9 mouse cellular contexts compared by ENCODE assay signal in the genomic region with DNA sequence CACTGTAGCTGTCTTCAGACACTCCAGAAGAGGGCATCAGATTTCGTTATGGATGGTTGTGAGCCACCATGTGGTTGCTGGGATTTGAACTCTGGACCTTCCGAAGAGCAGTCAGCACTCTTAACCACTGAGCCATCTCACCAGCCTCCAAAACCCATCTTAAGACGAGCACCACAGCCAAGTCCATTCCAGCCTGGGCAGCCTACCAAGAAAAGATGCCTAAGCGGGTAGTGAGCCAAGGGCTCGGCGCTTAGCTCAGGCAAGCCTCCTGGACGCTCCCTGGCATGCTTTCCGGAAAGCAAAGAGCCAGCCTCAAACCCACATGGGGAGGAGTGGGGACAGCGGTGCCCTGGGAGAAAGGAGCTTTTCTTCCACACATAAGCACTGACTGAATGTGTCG. TPM values are rescaled to one million over a fixed set of nuclear protein-coding genes. Genes with fewer than 3 reads are reported as not detected.
DNase-seq lines count a peak whose midpoint lies in the region; ATAC-seq and TF ChIP-seq lines count a peak whose summit lies in the region.
"Had no signal": no experiment of that assay in that cellular context is flagged by ENCODE, and none has a peak within 500 bp of the region (broad histone marks: within the 10 kb centered on the region; RNA-seq: fewer than 3 reads in every experiment).

No protein-coding gene starts in this region.

- H3K36me3 ChIP-seq in kidney, embryonic 16.5 days (ENCODE audit: insufficient read depth, low read length): no peaks in the 10 kb centered on the region
- no peaks in the 10 kb centered on the region for H3K36me3 ChIP-seq in intestine, embryonic 16.5 days (ENCODE audit: control insufficient read depth, insufficient read depth, low read length)

- no peaks in the 10 kb centered on the region for H3K27me3 ChIP-seq in kidney, embryonic 16.5 days (ENCODE audit: insufficient read depth, low read length)
- no peaks in the 10 kb centered on the region for H3K27me3 ChIP-seq in intestine, embryonic 16.5 days (replicated peaks; ENCODE audit: control insufficient read depth, insufficient read depth, low read length)

- DNase-seq in kidney, adult 8-10 months: peak; percentile 20 to 40
- DNase-seq in adipocyte (ENCODE audit: low spot score): peak; percentile 76
- DNase-seq in brain, embryonic 14.5 days (ENCODE audit: low read depth): peak; percentile 76
- peak; percentile 23 for DNase-seq in heart, postnatal 4 days

- no peaks in the 10 kb centered on the region for H3K4me1 ChIP-seq in kidney, embryonic 16.5 days (ENCODE audit: insufficient read depth, low read length)
- no peaks in the 10 kb centered on the region; the same call in 1 of the 2 replicates for H3K4me1 ChIP-seq in intestine, embryonic 16.5 days (ENCODE audit: control insufficient read depth, insufficient read depth, low read length)

- H3K4me3 ChIP-seq in kidney, embryonic 16.5 days (ENCODE audit: low read length): no peak overlapping the region
- no peak overlapping the region for H3K4me3 ChIP-seq in intestine, embryonic 16.5 days (ENCODE audit: low read length)

- no peaks in the 10 kb centered on the region for H3K9me3 ChIP-seq in kidney, embryonic 16.5 days (ENCODE audit: low read length)
- H3K9me3 ChIP-seq in intestine, embryonic 16.5 days (ENCODE audit: control insufficient read depth, low read length): no peaks in the 10 kb centered on the region

- ATAC-seq in kidney, embryonic 16.5 days (ENCODE audit: low FRiP score, low TSS enrichment): no peak
- no peak for ATAC-seq in granulocyte monocyte progenitor cell, adult 5-6 weeks (replicated peaks; ENCODE audit: poor library complexity, severe bottlenecking)
- ATAC-seq in erythroid progenitor cell, adult 5-6 weeks (replicated peaks; ENCODE audit: low FRiP score, poor library complexity, severe bottlenecking): no peak
- no peak for ATAC-seq in intestine, embryonic 16.5 days

- TF ChIP-seq CTCF in brain, embryonic 14.5 days (IDR thresholded peaks at IDR 0.05; ENCODE audit: borderline replicate concordance, extremely low read depth, insufficient read depth, insufficient read length): no peak

- no peak overlapping the region for H3K9ac ChIP-seq in kidney, embryonic 16.5 days (replicated peaks; ENCODE audit: low read length)
- no peak overlapping the region for H3K9ac ChIP-seq in intestine, embryonic 16.5 days (ENCODE audit: low read depth, low read length)

- no peak overlapping the region for H3K4me2 ChIP-seq in kidney, embryonic 16.5 days (replicated peaks; ENCODE audit: low read depth, low read length)
- H3K4me2 ChIP-seq in intestine, embryonic 16.5 days (ENCODE audit: low read depth, low read length): no peak overlapping the region

- 88% methylated on average over 10 of the region's 10 CpGs for WGBS in kidney, embryonic 16.5 days
- WGBS in intestine, embryonic 16.5 days: 75% methylated on average over 10 of the region's 10 CpGs

- no peak overlapping the region for H3K27ac ChIP-seq in kidney, embryonic 16.5 days (ENCODE audit: low read length)
- H3K27ac ChIP-seq in intestine, embryonic 16.5 days (ENCODE audit: low read length): no peak overlapping the region

- TF ChIP-seq POLR2A in brain, embryonic 14.5 days (IDR thresholded peaks at IDR 0.05; ENCODE audit: borderline replicate concordance, extremely low read depth, insufficient read depth, insufficient read length, poor library complexity, severe bottlenecking): no peak

RNA-seq across cellular contexts. Expression of gene Accsl, which starts 43.0 kb away (rescaled TPM):
- polyA plus RNA-seq in kidney, embryonic 16.5 days (2015; fragmentation: Nextera tagmentation; extraction: Ambion mirVana): not detected in 2 replicates
- polyA plus RNA-seq in brain, embryonic 14.5 days (2012; rRNA removed): 0.38 and 0.39 TPM in 2 replicates
- not detected for total RNA-seq in heart, postnatal 4 days (2021)
- total RNA-seq in granulocyte monocyte progenitor cell, adult 5-6 weeks (2014; fragmentation: Nextera tagmentation): not detected in 2 replicates
- not detected in 2 replicates for total RNA-seq in granulocyte monocyte progenitor cell, adult 5-6 weeks (2017)
- not detected in 2 replicates for total RNA-seq in erythroid progenitor cell, adult 5-6 weeks (2015; ENCODE audit: low replicate concordance)
- not detected in 2 replicates for total RNA-seq in erythroid progenitor cell, adult 5-6 weeks (2017; ENCODE audit: low replicate concordance)
- not detected in 2 replicates for polyA plus RNA-seq in intestine, embryonic 16.5 days (2015; fragmentation: Nextera tagmentation; extraction: Ambion mirVana)
- total RNA-seq: megakaryocyte progenitor cell, adult 5-6 weeks had no signal

RNA-seq across cellular contexts. Expression of gene Gm13889, which starts 45.1 kb away (rescaled TPM):
- 9.5 and 10.0 TPM in 2 replicates for polyA plus RNA-seq in kidney, embryonic 16.5 days (2015; fragmentation: Nextera tagmentation; extraction: Ambion mirVana)
- polyA plus RNA-seq in brain, embryonic 14.5 days (2012; rRNA removed): 26.7 and 58.7 TPM in 2 replicates
- 10 to 100 TPM; 24.2 to 26.7 TPM for total RNA-seq in heart, postnatal 4 days (2021)
- not detected in 2 replicates for total RNA-seq in granulocyte monocyte progenitor cell, adult 5-6 weeks (2014; fragmentation: Nextera tagmentation)
- not detected in 2 replicates for total RNA-seq in granulocyte monocyte progenitor cell, adult 5-6 weeks (2017)
- not detected in 2 replicates for total RNA-seq in erythroid progenitor cell, adult 5-6 weeks (2015; ENCODE audit: low replicate concordance)
- total RNA-seq in erythroid progenitor cell, adult 5-6 weeks (2017; ENCODE audit: low replicate concordance): not detected in 2 replicates
- polyA plus RNA-seq in intestine, embryonic 16.5 days (2015; fragmentation: Nextera tagmentation; extraction: Ambion mirVana): 7.7 and 11.6 TPM in 2 replicates
- total RNA-seq: megakaryocyte progenitor cell, adult 5-6 weeks had no signal

Comparison
In these comparisons a context has a peak if more than half of its experiments do, and no peak if none do; other contexts are left out.
1. DNase-seq: peak in every context shown above with its lines; median percentile 76 in adipocyte; 76 in brain, embryonic 14.5 days; 30 in kidney, adult 8-10 months; 23 in heart, postnatal 4 days.
2. RNA of gene Gm13889, which starts 45.1 kb away (total RNA-seq): 24.2 to 26.7 TPM in heart, postnatal 4 days; not detected in granulocyte monocyte progenitor cell, adult 5-6 weeks and not detected in erythroid progenitor cell, adult 5-6 weeks; every median in the first group is over 10 times any median in the second.